Mouse (Mus musculus): ENCODE measurements around the gene Tfec.

DNA sequence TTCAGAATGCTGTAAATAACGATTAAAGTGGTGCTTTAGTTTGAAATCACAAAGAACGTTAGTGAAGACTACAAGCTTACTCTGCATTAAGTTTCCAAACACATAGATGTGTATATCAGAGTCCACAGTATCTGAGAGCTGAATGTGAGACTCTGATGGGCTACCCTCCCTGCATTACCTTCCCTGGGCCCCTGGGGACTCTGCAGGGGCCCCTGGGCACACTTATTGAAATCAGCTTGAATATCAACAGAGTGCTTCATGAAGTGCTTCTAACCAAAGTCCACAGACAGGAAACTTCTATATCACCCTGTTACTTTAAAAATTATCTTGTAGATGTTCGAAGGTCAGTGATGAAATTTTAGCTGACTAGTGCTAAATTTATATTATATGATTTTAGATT, 36.2 kb downstream of the Tfec start:
- TF ChIP-seq TAL1 (IDR thresholded peaks at IDR 0.05; ENCODE audit: low read length) (no peak), GATA1 (IDR thresholded peaks at IDR 0.05; ENCODE audit: low read length) (no peak)
